Mouse (Mus musculus) forebrain, embryonic 16.5 days (tissue): ENCODE measurements around the gene Plcb1. TPM values are rescaled to one million over a fixed set of nuclear protein-coding genes. Genes with fewer than 3 reads are reported as not detected.

Experiments used
- ATAC-seq: fragments of 200-750 bp; cut with Nextera tagmentation; 2 replicates; pipeline ENCODE4 v1.8.0; 2017; ENCODE audit warnings: mild to moderate bottlenecking, moderate library complexity
- H3K27ac ChIP-seq: fragments of 300-500 bp; sonication (generic); 2 replicates; pipeline ENCODE4 v1.5.1; 2014; ENCODE audit warnings: low read length, control low read depth
- H3K27me3 ChIP-seq: fragments of 300-500 bp; sonication (generic); replicated peaks from 2 replicates; pipeline ENCODE4 v1.6.1; 2014; ENCODE audit warnings: low read length; ENCODE audit not compliant: control insufficient read depth, insufficient read depth
- H3K36me3 ChIP-seq: fragments of 300-500 bp; sonication (generic); 2 replicates; pipeline ENCODE4 v1.6.1; 2014; ENCODE audit not compliant: control insufficient read depth, insufficient read depth
- H3K4me1 ChIP-seq: fragments of 300-500 bp; sonication (generic); replicated peaks from 2 replicates; pipeline ENCODE4 v1.6.1; 2014; ENCODE audit warnings: low read length; ENCODE audit not compliant: control insufficient read depth, insufficient read depth
- H3K4me2 ChIP-seq: fragments of 300-500 bp; sonication (generic); 2 replicates; pipeline ENCODE4 v1.6.1; 2014; ENCODE audit warnings: mild to moderate bottlenecking, low read length, control low read depth
- H3K4me3 ChIP-seq: fragments of 300-500 bp; sonication (generic); replicated peaks from 2 replicates; pipeline ENCODE4 v1.5.1; 2014; ENCODE audit warnings: mild to moderate bottlenecking, low read length, control low read depth
- H3K9ac ChIP-seq: fragments of 300-500 bp; sonication (generic); replicated peaks from 2 replicates; pipeline ENCODE4 v1.6.1; 2014; ENCODE audit warnings: low read depth, low read length, control low read depth
- H3K9me3 ChIP-seq: fragments of 300-500 bp; sonication (generic); 2 replicates; pipeline ENCODE4 v1.6.1; 2016; ENCODE audit warnings: low read length; ENCODE audit not compliant: control insufficient read depth
- WGBS: fragments of 180-500 bp; shearing (Covaris S2); extraction: QIAGEN DNeasy Blood & Tissue Kit; methylation state at CpG from one replicate; pipeline ENCODE4 v1.1.7; 2014; 5-methylcytosine and 5-hydroxymethylcytosine counted together
- polyA plus RNA-seq: library from polyadenylated mRNA; unstranded; fragments of >200 nt; fragmentation: Nextera tagmentation; extraction: Ambion mirVana; gene quantifications from 2 replicates; pipeline ENCODE4 v1.2.1, GENCODE M21; 2015

The Plcb1 gene
- polyA plus RNA-seq, 1 experiment from 2014 or later: 49.4 TPM

DNA sequence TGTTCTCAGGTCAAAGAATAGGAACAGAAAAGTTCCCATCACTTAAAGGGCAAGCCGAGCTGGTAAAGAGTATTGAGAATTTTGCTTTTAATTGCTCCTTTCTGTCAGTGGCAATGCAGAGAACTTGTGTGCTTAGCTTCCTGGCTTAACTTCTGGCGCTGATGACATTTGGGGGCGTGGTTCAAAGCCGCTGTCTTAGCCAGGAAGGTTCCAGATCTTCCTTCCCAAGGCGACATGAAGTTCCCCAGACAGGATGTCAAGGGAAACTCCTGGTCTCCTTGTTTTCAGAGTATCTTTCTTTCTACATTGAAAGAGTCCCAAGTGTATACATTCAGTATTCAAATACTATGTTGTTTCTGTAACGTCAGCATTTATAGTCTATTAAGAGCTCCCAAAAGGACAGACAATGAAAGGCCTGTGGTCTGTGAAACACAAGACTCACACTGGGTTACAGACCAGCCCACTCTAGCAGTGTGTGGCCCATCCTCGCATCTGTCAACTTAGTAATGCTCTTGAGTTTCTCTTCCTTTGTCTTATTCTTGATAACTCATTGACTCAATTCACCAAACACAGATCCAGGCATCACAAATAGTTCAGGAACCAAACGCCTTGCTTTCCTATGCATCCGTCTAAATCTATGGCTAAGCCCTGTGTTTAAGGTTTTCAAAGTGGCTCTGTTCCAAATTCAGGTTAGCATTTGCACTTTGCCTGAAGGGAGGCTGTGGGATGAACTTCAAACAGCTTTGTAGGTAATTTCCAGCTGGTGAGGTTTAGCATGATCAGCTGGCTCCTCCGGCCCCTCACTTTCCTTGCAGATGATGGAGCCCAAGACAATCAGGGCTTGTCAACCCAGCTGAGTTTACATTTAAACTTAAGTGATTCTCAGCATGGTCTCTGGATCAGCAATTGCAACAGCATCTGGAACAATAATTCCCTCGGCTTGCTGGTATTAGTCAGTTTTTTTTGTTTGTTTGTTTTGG is 418.6 kb downstream of the Plcb1 start:
- 76% methylated on average over 11 of the region's 11 CpGs for WGBS
- no peaks in the 10 kb centered on the region for H3K27me3 ChIP-seq
- H3K27ac ChIP-seq: no peak overlapping the region
- no peaks in the 10 kb centered on the region for H3K9me3 ChIP-seq
- ATAC-seq: no peak
- H3K4me2 ChIP-seq: no peak overlapping the region
- no peaks in the 10 kb centered on the region for H3K36me3 ChIP-seq
- H3K4me3 ChIP-seq: no peak overlapping the region
- no peaks in the 10 kb centered on the region for H3K4me1 ChIP-seq
- no peak overlapping the region for H3K9ac ChIP-seq

DNA sequence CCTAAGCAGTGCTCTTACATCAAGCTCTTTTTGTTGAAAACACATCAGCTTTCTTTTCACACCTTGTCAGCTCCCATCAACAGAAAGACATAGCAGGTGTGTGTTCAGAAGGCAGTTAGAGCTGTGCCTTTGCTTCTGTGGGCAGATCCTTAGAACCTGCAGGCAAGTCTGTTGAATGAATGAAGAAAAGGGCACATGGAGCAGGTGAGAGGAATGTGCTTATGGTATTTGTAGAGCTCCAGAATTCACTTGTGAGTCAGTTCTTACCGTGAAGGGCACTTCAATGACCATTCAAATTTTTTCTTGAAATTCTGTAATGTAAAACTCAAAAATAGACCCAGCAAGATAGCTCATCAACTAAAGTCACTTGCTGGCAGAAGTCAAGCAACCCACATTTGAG is 423.0 kb downstream of the Plcb1 start:
- Histone ChIP-seq H3K36me3 (no peaks in the 10 kb centered on the region), H3K4me2 (no peak overlapping the region), H3K4me3 (no peak overlapping the region), H3K4me1 (no peaks in the 10 kb centered on the region), H3K9ac (no peak overlapping the region), H3K27me3 (no peaks in the 10 kb centered on the region), H3K27ac (no peak overlapping the region), H3K9me3 (no peaks in the 10 kb centered on the region)
- ATAC-seq: no peak
- 94% methylated on average over 1 of the region's 1 CpGs for WGBS

DNA sequence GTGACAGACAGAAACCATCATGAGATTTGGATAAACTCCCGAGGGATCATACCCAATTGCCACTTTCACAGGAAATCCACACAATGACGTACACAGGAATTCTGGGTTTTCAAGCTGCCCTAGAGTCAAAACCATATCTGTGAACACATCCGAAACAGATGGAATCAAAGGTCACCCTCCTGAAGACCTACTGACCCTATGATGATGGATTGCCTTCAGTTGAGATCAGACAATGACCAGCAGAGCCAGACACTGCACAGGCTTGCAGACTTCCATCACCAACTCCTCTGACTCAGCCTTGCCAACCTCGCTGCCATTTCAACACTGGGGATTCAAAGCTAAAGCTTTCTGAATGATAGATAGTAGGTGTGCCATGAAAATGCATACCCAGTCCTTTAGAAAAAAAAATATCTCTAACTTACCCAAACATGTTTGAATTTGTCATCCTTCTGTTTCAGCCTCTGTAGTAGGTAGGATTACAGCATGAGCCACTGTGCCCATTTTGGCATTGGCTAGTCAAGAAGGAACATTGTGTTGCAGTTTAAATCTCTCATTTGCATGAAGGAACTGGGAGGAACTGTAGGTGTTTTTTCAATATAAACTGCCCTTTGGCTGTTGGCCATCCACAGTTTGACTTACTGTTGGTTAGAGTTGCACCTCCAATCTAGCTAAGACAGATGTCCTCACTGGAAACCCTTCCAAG is 429.0 kb downstream of the Plcb1 start:
- Histone ChIP-seq H3K4me3 (no peak overlapping the region), H3K4me1 (no peaks in the 10 kb centered on the region), H3K27me3 (no peaks in the 10 kb centered on the region), H3K4me2 (no peak overlapping the region), H3K27ac (no peak overlapping the region), H3K9ac (no peak overlapping the region), H3K9me3 (no peaks in the 10 kb centered on the region), H3K36me3 (no peaks in the 10 kb centered on the region)
- ATAC-seq: no peak
- WGBS: 68% methylated on average over 4 of the region's 4 CpGs

DNA sequence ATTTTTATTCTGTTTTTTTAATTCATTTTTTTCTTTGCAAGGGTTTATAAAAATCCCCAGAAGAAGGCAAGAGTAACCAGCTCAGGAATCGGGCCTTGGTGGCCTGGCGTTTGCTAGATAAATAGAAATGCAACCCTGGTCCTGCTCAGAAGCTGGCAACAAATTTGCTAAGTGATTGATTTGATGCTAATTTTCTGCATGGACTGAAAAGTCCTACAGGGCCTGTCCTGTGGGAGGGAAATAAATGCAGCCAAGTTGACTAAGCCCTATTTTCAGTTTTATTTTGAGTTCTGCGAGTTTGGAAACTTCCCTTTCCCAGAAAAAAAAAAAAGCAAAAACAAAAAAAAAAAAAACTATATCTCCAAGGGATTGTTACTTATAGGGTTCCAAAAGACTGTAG is 433.5 kb downstream of the Plcb1 start:
- WGBS: 86% methylated on average over 3 of the region's 3 CpGs
- Histone ChIP-seq H3K4me3 (no peak overlapping the region), H3K9me3 (no peaks in the 10 kb centered on the region), H3K36me3 (no peaks in the 10 kb centered on the region), H3K4me1 (no peaks in the 10 kb centered on the region), H3K27me3 (no peaks in the 10 kb centered on the region), H3K27ac (no peak overlapping the region), H3K4me2 (no peak overlapping the region), H3K9ac (no peak overlapping the region)
- ATAC-seq: no peak

DNA sequence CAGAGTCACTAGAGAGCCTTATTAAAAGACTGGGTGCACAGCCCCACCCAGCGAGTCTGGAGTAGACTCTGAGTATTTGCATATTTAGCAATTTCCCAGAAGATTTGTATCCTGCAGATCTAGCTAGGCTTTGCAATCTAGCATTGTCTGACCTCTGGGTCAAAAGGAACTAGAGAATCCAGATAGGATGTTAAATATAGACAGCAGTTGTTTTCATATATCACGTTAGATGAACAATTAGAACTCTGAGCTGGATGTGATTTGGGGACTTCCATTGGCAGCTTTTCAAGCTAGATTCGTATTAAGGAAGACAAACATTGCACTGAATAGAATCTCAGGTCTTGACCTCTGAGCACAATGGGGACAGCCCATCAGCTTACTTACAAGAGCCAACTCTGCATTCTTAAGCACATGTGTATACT is 439.7 kb downstream of the Plcb1 start:
- no peak overlapping the region for H3K27ac ChIP-seq
- no peak overlapping the region for H3K4me3 ChIP-seq
- no peak for ATAC-seq
- 57% methylated on average over 3 of the region's 3 CpGs for WGBS
- no peaks in the 10 kb centered on the region for H3K36me3 ChIP-seq
- H3K9ac ChIP-seq: no peak overlapping the region
- H3K27me3 ChIP-seq: no peaks in the 10 kb centered on the region
- no peak overlapping the region for H3K4me2 ChIP-seq
- no peaks in the 10 kb centered on the region for H3K4me1 ChIP-seq
- no peaks in the 10 kb centered on the region for H3K9me3 ChIP-seq

DNA sequence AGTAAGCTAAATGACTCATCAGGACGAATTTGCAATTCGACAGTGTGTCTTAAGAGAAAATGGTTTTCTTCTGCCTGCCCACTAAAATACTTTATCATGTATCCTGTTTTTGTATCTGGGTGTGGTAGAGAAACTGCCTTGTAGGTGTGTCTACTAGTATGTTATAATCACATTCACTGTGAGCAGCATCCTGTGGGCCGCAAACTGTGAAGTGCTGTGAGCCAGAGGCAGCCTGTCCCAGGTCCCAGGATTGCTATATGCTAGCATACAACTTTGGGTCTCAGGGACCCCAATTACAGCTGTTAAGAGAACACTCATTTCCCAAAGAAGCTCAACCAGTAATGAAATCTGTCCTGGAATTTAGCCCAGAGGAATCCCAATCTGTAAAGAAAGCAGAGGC is 444.4 kb downstream of the Plcb1 start:
- Histone ChIP-seq H3K27ac (no peak overlapping the region), H3K27me3 (no peaks in the 10 kb centered on the region), H3K9me3 (no peaks in the 10 kb centered on the region), H3K9ac (no peak overlapping the region), H3K4me2 (no peak overlapping the region), H3K4me3 (no peak overlapping the region), H3K36me3 (no peaks in the 10 kb centered on the region), H3K4me1 (no peaks in the 10 kb centered on the region)
- 89% methylated on average over 3 of the region's 3 CpGs for WGBS
- no peak for ATAC-seq

DNA sequence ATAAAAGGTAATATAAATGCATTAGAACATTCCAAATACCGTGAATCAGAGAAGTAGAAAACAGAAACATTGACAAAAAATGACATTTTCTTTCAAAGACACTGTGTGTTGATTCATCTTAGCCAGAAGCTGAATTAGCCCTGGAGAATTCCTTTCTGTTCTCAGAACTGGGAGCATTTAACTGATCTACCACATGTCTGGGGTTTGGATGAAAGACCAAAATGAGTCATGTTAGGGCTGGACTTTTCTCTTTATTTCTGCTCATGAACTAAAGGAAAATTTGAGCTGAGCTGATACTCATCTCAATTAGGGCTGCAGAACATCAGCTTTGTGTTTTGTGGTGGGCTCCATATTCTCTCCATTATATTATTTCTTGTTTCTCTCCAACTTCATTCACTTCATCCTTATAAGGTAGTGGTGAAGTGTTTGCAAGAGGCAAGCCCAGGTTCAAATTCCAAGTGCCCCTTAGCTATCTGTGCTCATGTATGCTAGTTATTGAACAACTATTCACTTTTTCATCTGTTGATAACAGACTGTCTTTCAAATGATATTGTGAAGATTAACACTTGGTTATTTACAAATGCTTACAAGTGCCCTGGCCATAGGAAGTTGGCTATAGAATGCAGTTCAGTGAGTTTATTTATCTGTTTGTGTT is 456.9 kb downstream of the Plcb1 start:
- Histone ChIP-seq H3K27me3 (no peaks in the 10 kb centered on the region), H3K4me2 (no peak overlapping the region), H3K9ac (no peak overlapping the region), H3K9me3 (no peaks in the 10 kb centered on the region), H3K4me1 (no peaks in the 10 kb centered on the region), H3K36me3 (no peaks in the 10 kb centered on the region), H3K4me3 (no peak overlapping the region), H3K27ac (no peak overlapping the region)
- no peak for ATAC-seq
- WGBS: 94% methylated on average over 1 of the region's 1 CpGs

DNA sequence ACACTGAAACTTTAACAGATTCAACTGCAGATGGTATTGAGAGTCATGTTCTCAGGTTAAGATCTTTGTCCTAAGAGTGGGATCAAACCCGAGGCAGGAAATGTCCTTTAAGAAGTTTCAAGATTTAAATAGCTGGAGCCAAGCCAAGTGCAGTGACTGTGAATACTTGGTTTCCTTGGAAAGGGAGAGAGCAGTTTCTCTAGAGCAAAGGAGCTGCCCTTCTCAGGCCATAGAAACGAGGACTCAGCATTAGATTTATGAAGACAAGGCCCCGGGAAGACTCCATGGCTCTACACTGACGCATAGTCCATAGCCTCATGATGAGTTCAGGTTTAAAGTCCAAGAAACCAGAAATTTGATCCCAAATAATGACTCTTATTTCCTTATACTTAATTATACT is 457.9 kb downstream of the Plcb1 start:
- Histone ChIP-seq H3K4me2 (no peak overlapping the region), H3K9me3 (no peaks in the 10 kb centered on the region), H3K4me3 (no peak overlapping the region), H3K36me3 (no peaks in the 10 kb centered on the region), H3K4me1 (no peaks in the 10 kb centered on the region), H3K9ac (no peak overlapping the region), H3K27me3 (no peaks in the 10 kb centered on the region), H3K27ac (no peak overlapping the region)
- ATAC-seq: no peak
- 68% methylated on average over 4 of the region's 4 CpGs for WGBS

DNA sequence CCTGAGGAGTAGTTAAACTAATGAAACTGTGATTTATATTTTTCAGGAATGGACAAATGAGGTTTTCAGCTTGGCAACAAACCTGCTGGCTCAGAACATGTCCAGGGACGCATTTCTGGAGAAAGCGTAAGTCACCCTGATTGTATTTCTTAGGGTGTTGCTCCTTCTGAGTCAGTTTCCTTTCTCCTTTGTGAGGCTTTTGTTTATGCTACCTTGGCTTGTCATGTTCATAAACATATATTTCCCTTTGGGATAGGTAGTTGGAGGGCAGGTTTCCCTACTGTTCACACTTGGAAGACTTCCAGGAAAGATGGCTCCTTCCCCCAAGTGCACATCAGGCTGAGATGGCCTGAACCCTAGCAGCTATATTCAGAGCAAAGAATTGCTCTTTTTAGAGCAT is 464.1 kb downstream of the Plcb1 start:
- Histone ChIP-seq H3K9ac (no peak overlapping the region), H3K27ac (no peak overlapping the region), H3K4me2 (no peak overlapping the region), H3K4me3 (no peak overlapping the region), H3K9me3 (no peaks in the 10 kb centered on the region), H3K36me3 (no peaks in the 10 kb centered on the region), H3K4me1 (no peaks in the 10 kb centered on the region), H3K27me3 (no peaks in the 10 kb centered on the region)
- 93% methylated on average over 2 of the region's 2 CpGs for WGBS
- ATAC-seq: no peak
